Mouse (Mus musculus) small intestine, adult 2 months (tissue): Measurements from ENCODE around the gene Hoxd10. TPM values are rescaled to one million over a fixed set of nuclear protein-coding genes. Genes with fewer than 3 reads are reported as not detected.

ENCODE experiments used
- H3K27ac ChIP-seq: fragments of 200-500 bp; 2 replicates; pipeline ENCODE4 v1.5.1; 2012; ENCODE audit warnings: low read depth, low read length, control low read depth, inconsistent platforms; ENCODE audit not compliant: insufficient read depth
- H3K27me3 ChIP-seq: fragments of 200-500 bp; 2 replicates; pipeline ENCODE4 v1.6.1; 2012; ENCODE audit warnings: mild to moderate bottlenecking, moderate library complexity, low read length, inconsistent platforms; ENCODE audit not compliant: control insufficient read depth, insufficient read depth
- H3K36me3 ChIP-seq: fragments of 200-500 bp; 2 replicates; pipeline ENCODE4 v1.6.1; 2012; ENCODE audit warnings: mild to moderate bottlenecking, low read length, control low read depth, inconsistent platforms; ENCODE audit not compliant: control insufficient read depth, insufficient read depth
- H3K4me1 ChIP-seq: fragments of 200-500 bp; 2 replicates; pipeline ENCODE4 v1.6.1; 2012; ENCODE audit warnings: low read length, inconsistent platforms, mixed read lengths; ENCODE audit not compliant: control insufficient read depth, insufficient read depth, insufficient read length
- H3K4me3 ChIP-seq: fragments of 200-500 bp; 2 replicates; pipeline ENCODE4 v1.5.1; 2012; ENCODE audit warnings: low read depth, mild to moderate bottlenecking, control low read depth, inconsistent platforms, low read length, moderate library complexity
- CTCF ChIP-seq: fragments of 200-500 bp; IDR thresholded peaks from 2 replicates; pipeline ENCODE4 v1.5.1; 2012; ENCODE audit warnings: low read depth, mild to moderate bottlenecking, control low read depth, inconsistent platforms, low read length, moderate library complexity, mixed read lengths; ENCODE audit not compliant: insufficient replicate concordance, insufficient read length; ENCODE audit errors: extremely low read depth
- POLR2A ChIP-seq: fragments of 200-500 bp; IDR thresholded peaks from 2 replicates; pipeline ENCODE4 v1.6.1; 2012; ENCODE audit warnings: low read depth, mild to moderate bottlenecking, control low read depth, inconsistent platforms, low read length, moderate library complexity
- WGBS: fragments of 180-500 bp; shearing (Covaris S2); methylation state at CpG from one replicate; pipeline ENCODE4 v1.1.7; 2018; 5-methylcytosine and 5-hydroxymethylcytosine counted together
- polyA plus RNA-seq: library from polyadenylated mRNA; depleted of rRNA; stranded (reverse); fragments of >200 nt; gene quantifications from 2 replicates; pipeline ENCODE4 v1.2.3, GENCODE M21; 2012

Hoxd10 gene
- polyA plus RNA-seq, 1 experiment: not detected

GRCm38 (mm10) chr2:74658667-74659371 is 32.9 kb upstream of the Hoxd10 start:
- 5% methylated on average over 47 of the region's 47 CpGs for WGBS
- Histone ChIP-seq H3K4me3 (no peak overlapping the region), H3K4me1 (peaks cover 8% of the 10 kb centered on the region; the same call in 1 of the 2 replicates), H3K27me3 (peaks cover 88% of the 10 kb centered on the region), H3K36me3 (no peaks in the 10 kb centered on the region), H3K27ac (no peak overlapping the region)
- no peak for TF ChIP-seq POLR2A
- no peak for TF ChIP-seq CTCF

GRCm38 (mm10) chr2:74659507-74660005 is 32.2 kb upstream of the Hoxd10 start, which contains the start of gene Evx2:
Evx2 (minus strand) TSS chr2:74659557.
- H3K27me3 ChIP-seq: peaks cover 86% of the 10 kb centered on the region
- H3K36me3 ChIP-seq: no peaks in the 10 kb centered on the region
- no peak for TF ChIP-seq CTCF
- no peak for TF ChIP-seq POLR2A
- peaks cover 8% of the 10 kb centered on the region; the same call in 1 of the 2 replicates for H3K4me1 ChIP-seq
- H3K27ac ChIP-seq: no peak within 1 kb of the TSS
- H3K4me3 ChIP-seq: no peak within 1 kb of the TSS
- WGBS: 7% methylated on average over 28 of the region's 28 CpGs

- Histone ChIP-seq H3K4me3 (no peak overlapping the region), H3K27me3 (peaks cover 75% of the 10 kb centered on the region), H3K36me3 (no peaks in the 10 kb centered on the region), H3K27ac (no peak overlapping the region), H3K4me1 (peaks cover 6% of the 10 kb centered on the region; the same call in 1 of the 2 replicates)
- TF ChIP-seq CTCF (no peak), POLR2A (no peak)
- WGBS: 5% methylated on average over 30 of the region's 30 CpGs
These were observed 31.0 kb upstream of the Hoxd10 start for GRCm38 (mm10) chr2:74660421-74661375.

DNA sequence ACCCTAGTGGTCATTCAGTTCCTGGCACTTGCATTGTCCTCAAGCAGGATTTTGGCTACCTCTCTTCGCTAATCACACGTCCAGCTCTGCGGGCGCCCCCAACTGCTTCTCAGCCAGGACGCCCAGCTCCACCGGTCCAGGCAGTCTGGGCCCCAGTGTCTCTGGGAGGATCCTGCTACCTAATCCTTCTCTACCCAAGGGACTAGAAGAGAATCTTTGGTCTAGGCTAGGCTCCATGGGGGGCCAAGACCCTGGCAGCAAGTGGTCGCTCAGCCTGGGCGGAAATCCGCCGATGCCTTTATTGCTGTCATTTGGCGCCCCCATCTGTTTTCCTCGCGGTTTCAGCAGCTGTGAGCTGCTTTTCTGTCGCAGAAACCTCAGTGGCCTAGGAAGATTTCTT is 30.0 kb upstream of the Hoxd10 start:
- H3K27ac ChIP-seq: no peak overlapping the region
- 5% methylated on average over 14 of the region's 14 CpGs for WGBS
- TF ChIP-seq CTCF (peak; percentile 36; the same call in 1 of the 2 replicates), POLR2A (no peak)
- no peak overlapping the region for H3K4me3 ChIP-seq
- H3K4me1 ChIP-seq: peaks cover 3% of the 10 kb centered on the region; the same call in 1 of the 2 replicates
- H3K27me3 ChIP-seq: peaks cover 73% of the 10 kb centered on the region
- H3K36me3 ChIP-seq: no peaks in the 10 kb centered on the region

DNA sequence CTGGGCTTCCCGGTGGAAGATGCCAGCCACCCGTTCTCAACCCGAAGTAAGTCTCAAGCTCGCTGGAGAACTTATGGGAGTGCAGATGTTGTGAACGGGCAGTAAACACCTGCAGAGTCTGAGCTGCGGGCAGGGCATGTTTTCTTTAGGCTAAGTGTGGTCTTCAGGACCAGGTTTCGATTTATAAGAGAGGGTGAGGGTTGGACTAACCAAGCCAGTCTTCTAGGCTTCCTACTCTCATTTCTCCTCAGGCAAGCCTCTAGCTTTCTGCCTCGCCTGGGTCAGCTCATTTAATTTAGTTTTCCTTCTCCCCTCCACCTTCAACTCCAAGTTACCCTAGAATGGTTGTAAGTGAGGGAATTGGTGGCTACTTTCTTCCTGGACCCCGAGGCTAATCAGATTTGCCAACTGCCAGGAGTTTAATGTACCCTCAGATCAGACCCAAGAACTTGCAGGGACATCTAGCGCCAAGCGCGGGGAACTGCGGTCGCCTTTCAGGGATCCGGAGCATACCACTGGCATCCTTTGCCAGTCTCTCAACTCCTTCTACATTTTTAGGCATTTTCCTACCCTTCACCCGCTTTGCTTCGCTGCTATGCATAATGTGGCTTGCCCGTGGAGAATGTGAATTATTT is 28.3 kb upstream of the Hoxd10 start:
- 4% methylated on average over 18 of the region's 18 CpGs for WGBS
- H3K4me3 ChIP-seq: no peak overlapping the region
- peaks cover 3% of the 10 kb centered on the region for H3K4me1 ChIP-seq
- H3K36me3 ChIP-seq: no peaks in the 10 kb centered on the region
- no peak overlapping the region for H3K27ac ChIP-seq
- TF ChIP-seq POLR2A: no peak
- TF ChIP-seq CTCF: peak; percentile 60; the same call in 1 of the 2 replicates
- H3K27me3 ChIP-seq: peaks cover 73% of the 10 kb centered on the region

- TF ChIP-seq CTCF (no peak), POLR2A (no peak)
- Histone ChIP-seq H3K4me1 (peaks cover 7% of the 10 kb centered on the region), H3K27me3 (peaks cover 66% of the 10 kb centered on the region), H3K4me3 (no peak overlapping the region), H3K36me3 (no peaks in the 10 kb centered on the region), H3K27ac (no peak overlapping the region)
- WGBS: 6% methylated on average over 7 of the region's 7 CpGs
These were observed 25.3 kb upstream of the Hoxd10 start for GRCm38 (mm10) chr2:74666411-74666810.
